Mouse (Mus musculus): ENCODE data around the gene Atp11c.

Atp11c gene

DNA sequence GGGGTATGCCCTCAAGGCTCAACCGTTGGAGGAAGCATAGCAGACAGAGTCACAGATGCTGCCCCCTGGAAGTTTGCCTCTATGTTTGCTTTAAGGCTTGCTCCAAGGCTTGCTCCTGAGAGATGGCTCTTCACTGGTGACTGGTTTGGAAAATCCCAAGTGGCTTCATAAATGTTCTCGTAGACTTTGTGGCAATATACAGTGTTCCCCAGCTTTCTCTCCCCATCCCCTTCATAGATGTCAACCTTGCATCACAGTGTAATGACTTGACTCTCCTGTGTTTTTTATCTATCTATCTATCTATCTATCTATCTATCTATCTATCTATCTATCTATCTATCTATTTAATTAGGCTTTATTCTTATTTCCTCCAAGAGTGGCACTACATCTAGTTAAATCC, at the start of gene Atp11c:
TSS of gene Atp11c (minus strand) at position 101 of the 400 bp plus-strand sequence.
- no peak for DNase-seq

DNA sequence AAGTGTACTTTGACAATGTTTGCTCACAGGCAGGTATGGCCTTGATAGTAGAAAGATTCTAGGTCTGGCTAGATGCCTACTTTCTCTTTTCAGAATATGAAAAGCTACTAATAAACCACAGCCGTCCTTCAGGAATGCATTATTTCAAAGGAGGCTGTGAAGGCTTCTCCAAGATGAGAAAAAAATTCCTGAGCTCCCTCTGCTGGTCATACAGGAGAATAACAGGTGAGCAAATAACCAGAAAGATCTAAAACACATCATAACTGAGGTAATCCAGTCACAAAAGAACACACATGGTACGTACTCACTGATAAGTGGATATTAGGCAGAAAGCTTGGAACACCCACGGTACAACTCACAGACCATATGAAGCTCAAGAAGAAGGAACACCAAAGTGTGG, 16.7 kb upstream of the Atp11c start:
- DNase-seq, result peak in 1 of 2 experiments; percentile 3

DNA sequence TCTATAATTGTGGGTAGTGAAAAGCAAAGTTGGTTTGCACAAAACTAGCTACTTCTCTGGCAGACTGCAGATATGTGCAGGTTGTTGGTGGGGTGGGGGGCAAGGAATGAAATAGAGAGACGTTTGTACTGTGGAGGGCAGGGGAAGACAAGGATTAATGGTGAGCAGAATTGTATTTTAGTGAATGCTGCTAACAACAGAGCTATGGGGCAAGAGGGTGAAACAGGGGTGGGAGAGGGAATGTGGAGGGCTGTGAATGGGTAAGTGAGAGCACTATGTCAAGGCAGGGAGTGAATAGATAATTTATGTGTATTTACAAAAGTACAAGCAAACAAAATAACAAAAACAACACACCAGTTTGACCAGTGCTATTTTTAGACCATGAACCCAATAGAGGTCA, 22.0 kb downstream of the Atp11c start:
- DNase-seq, result no peak

DNA sequence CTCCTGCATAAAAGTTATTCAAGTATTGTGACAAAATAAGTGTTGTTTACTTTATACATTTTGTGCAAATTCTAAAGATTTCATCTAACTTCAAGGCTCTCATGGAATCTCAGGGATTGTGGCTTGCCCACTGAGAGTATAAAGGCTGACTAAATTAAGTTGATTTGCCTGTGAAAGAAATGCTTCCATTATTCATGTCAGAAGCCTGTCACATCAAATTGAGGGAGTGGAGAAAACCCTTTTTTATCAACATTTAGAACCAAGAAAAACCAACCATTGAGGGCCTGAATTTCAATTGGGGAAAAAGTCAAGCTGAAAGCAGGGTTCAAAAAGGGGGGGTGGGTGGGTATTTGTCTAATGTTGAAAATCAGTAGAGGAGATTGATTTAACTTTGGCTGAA, 23.5 kb downstream of the Atp11c start:
- DNase-seq, result no peak

DNA sequence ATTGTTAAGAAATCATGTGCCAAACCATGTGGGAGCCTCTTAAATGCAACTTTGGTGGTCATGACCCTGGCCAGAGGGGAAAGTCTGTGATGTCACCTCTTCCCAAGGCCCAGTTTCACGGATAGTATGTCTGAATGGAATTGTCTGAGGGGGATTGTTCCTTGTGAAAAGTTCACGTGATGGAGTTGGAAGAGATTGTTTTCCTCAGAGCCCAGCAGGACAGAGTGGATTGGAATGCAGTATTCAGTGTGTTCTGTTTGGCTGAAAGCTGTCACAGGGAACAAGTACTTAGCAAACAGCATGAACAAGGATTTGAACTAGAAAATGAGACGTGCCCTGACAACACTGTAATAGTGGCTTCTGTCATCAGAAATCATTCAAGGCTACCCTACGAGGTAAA, 37.3 kb downstream of the Atp11c start:
- DNase-seq, result no peak

DNA sequence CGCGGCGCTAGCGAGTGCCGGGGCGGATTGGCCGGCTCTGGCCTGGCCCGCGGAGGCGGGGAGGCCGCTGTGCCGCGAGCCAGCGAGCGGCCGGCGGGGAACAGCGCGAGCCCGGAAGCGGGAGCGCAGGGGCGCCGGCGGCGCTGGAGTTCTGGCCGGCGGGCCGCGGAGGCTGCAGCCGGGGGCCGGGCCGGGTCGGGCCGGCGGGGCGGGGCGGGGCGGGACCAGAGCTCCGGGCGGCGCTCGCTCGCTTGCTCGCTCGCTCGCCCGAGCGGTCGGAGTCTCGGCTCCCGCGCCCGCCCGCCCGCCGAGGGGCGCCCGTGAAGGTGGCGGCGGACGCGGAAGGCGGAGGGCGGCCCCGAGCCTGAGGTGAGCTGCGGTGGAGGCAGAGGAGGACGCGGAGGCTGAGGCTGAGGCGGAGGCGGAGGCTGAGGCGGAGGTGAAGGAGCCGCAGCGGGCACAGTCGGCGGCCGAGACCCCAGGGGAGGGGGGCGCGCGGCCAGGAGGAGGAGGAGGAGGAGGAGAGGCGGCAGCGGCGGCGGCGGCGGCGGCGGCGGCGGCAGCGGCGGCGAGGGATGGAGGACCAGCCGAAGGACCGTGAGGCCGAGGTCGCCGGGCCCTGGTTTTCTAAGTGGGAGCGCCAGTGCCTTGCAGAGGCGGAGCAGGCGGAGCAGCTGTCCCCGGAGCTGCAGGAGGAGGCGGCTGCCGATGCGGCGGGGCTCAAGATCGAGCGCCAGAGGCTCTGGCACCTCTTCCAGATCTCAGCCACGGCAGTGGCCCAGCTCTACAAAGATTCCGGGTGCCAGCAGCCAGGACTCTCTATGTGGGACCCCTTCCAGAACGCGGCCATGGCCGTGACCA, 44.8 kb downstream of the Atp11c start:
- peak; percentile 58 to 71 for DNase-seq

DNA sequence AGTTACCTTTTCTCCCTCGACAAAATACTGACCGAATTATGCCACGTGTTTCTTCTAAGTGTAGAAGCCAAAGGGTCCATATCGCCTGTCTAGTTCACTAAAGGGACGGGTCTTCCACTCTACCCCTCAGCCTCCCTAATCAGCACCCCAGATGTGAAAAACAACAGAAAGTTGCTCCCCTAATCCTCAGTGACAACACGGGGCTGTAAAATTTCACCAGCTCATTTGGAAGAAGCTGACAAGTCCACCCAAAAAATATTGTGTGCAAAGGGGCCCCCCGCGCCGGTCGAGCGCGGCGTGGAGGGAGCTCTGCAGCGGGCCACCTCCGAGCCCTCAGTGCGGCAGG, 45.4 kb downstream of the Atp11c start:
- no peak for DNase-seq

DNA sequence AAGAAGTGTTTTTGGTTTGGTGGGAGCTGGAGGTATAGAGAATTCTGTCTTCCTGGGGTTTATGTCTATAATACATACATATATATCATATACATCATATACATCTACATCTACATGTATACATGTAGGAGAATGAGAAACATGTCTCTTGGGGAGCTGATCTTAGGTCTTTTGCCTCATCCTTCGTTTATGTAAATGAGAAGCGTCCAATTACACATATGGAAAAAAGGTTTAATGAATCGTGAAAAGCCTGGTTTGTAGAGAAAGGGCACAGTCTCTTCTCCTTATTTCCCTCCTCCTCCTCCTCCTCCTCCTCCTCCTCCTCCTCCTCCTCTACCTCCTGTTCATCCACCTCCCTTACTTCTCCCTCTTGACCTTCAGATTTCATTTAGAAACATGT, 46.6 kb downstream of the Atp11c start:
- DNase-seq, result no peak

DNA sequence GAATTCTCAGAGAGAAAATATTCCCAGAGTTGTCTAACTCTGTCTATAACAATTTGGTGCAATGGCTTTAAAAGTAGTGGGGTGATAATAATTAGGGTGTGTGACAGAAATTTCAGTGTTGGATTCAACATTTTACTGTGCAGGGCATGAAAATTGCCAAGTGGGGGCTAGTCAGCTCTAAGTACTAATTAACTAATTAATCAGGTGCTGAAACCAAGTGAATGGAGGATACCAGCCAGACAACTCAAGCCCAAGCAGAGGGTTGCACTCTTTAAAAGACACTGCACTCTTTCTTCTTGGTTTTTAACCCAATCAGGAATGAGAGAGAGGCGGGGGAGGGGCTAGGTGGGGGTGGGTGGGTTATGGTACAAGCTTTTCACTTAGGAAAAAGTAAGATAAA, 47.1 kb downstream of the Atp11c start:
- DNase-seq, result no peak

DNA sequence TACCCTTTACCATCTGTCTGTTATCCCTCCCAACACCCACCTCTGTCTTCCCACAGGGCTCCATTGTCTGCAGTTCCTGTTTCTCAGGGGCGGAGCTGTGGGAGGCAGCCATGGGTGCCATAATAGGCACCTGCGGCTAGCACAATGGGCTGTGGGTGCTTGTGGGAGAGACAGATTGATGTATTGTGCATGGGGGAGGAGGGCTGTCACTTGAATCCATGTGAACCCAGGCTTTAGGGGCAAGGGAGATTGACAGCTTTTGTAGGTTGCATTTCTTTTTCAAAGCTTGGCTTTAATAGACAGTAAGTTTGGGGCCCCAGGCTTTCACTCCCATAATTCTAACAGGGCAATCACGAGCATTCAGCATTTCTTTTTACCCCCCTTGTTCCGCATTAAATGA, 48.4 kb downstream of the Atp11c start:
- DNase-seq, result no peak

DNA sequence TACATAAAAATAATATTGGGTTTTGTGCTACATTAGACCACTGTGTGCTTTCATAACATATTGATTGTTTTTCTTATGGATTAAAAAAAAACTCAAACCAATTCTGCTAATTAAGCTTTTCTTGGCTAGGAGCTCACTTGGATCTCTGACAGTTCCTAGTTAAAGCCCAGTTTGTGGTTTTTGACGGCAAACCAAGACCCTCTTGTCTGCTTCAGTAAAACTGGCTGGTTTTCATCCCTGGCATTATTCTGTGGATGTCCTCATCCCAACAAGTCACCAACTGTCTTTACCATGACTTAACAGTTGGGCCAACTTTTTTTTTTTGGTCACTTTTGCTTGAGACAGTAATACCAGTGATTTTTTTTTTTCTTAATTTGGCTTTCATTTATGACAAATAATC, 49.6 kb downstream of the Atp11c start:
- no peak for DNase-seq

DNA sequence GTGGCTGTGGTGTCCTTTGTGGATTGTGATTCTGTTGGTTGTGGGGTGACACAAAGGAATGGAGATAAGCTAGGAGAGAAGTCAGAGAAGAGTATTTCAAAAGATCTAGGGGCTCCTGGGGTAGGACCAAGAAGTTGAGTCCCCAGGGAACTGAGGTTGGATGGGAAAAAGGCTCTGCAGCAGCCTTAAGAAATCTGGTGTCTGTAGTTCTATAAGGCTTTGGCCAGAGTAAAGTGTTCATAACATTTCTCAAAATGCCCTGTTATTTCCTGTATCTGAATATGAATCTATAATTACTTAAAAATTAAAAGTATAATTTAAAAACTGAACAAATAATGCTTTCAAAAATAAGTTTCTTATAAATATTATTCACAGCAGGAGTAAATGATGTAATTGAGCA, 53.3 kb downstream of the Atp11c start, which contains the start of gene Gm7073:
TSS of gene Gm7073 (minus strand) at position 101 of the 400 bp plus-strand sequence.
- no peak for DNase-seq

DNA sequence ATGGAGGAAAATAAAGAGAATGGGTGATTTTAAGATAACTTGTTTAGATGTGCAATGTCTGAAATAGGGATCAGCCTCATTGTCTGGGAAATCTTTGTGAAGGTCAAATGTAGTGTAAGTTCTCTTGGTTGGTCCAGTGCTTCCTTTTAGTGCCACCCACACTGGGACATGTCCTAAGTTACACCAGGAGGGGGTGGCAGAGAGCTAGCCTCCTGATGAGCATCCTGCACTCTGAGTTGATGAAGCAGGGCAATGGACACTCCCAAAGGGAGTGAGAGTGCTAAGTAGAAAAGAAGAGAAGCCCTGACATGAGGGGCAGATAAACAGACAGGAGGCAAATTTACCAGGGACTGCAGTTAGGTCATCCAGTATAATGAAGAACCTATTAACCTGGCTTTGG, 88.5 kb downstream of the Atp11c start:
- DNase-seq, result peak; percentile 5 to 46

DNA sequence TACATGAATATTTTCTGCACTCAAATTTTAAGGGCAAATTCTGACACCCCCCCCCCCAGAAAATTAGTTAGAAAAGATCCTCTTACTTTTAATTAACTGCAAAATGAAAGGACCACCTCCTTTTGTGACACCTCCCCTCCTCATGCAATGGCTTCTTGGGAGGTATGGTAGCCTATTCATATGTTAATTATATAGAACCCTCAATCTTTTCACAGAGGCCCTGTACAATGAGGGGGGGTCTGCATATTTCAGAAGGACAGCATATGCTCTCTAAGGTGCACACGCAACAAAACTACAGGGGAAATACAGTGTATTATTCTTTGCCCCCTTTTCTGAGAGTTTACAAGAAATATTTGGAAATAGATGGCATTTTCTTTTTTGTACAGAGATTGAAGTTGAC, 94.7 kb downstream of the Atp11c start:
- no peak for DNase-seq

DNA sequence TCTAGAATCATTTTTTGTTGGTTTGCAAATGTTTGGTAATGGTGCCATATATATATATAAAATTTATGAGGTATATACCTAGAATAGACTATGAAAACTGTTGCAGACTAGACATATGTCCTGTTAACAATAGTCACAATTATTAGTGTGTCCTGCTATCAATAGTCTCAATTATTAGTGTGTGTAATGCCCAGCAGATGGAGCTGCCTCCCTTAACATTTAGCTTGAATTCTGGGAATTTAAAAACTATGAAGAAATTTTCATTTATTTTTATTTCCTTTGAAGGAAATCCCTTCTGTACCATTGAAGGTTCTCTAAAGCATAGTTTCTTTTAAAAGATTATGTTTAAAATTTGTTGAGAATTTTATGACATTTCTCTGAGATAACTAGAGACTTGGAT, 97.2 kb downstream of the Atp11c start:
- no peak for DNase-seq

DNA sequence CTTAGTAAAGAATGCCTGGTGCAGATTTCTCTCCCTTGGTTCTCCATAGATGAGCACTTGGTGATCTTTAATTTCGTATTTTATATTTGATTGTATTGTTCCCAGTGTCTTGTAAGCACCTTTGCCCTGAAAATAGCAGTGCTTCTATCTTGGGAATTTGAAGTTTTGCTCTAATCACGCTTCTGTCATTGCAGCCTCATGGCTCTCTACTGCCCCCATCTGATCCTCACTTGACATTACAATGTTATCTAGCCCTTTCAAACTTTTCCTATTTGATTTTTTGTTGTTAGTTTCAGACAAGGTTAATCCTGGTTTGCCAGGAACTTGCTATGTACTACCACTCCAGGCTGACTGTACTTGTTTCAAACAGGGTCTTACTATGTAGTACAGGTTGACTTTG, 128.7 kb downstream of the Atp11c start:
- DNase-seq, result peak in 1 of 2 experiments; percentile 20

DNA sequence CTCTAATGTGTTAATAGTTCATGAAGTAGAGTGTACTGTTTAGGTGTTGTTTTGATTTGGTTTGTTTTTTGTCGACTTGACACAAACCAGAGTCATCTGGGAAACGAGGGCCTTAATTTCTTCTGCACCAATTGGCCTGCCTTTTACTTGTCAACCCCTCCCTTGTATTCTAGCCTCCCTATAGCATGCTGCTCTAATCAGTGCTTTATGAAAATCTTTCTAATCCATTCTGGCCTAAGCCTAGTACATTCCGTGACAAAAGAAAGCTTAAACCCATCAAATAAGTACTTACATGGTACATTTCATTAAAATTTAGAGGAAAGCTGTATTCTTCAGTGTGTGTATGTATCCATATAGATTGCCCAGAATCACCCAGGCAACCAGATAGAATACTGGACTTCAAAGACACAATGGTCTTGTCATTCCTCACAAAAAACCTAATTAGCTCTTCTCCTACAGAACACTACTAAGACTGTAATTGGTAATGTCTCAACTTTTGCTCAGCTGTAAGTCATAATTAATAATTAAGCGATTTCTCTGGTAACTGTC, 177.9 kb downstream of the Atp11c start:
- DNase-seq, result no peak

DNA sequence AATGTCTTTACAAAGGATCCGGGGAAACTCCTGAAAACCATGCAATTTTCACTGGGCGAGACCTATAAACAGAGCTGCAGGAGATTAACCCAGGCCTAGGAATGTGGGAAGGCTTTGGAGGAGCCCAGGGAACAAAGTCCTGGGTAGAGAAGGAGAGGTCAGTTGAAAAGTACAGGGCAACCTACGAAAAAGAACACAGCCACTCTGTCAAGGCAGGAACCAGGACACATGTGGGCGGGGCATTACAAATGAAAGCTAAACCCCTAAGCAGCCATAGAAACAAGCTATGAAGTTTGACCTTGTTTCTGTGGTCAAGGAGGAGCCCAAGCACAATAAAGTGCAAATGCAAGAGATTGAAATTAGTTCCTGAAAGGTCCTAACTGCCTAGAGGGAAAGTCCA, 186.8 kb downstream of the Atp11c start:
- DNase-seq, result no peak

DNA sequence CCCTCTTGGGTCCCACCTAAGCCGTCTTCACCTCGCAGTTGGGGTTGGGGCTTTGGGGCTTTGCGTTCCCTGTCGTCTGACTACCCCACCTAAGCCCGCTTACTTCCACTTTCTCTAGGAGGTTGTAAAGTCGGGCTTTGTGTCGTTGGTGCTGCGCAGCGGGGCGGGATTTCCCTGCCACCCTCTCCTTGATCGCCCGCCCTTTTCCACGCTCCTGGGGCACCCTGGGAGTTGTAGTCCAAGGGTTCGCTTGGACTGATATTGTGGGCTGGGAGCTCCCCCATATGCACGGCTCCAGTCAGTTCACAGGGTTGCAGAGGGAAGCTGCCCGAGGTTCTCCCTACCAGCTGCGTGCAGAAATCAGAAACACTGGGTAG, 187.8 kb downstream of the Atp11c start:
- peak; percentile 84 to 89 for DNase-seq

DNA sequence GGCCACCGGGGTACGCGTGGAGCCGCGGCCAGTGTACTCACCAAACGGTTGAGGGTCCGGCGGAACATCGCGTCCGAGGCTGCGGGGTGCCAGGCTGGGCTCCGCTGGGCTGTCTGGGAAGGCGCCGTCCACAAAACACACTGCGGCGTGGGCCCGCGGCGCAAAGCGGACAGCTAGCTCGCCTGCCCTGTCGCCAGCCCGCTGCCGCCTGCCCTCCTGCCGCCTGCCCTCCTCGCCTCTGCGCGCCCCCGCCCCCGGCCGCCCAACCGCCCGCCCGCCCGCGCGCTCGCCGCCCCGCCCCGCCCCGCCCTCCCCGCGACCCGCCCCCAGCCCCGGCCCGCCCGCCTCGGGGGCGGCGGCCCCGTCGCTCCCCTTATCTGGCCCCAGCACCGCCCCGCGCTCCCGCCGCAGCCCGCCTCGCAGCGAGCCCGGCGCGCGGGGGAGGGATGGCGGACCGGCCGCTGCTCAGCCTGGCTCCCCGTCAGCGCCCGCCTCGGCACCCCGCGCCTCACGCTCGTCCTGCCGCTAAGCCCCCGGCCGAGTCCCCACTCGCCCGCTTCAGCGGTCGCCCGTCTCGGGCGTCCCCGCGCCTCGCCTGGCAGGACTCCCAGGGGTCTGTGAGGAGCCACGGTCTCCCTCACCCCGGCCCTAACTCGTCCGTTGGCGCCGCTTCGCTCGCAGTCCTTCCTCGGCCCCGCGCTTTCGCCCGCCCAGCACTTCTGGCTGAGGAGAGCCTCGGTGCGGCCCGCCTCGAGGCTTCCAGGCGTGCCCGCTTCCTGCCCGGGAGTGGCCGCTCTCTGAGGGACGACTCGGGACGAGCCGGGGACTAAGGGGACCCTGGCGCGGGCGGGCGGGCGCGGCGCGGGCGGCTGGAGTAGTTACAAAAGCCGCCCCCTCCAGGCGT, 188.5 kb downstream of the Atp11c start:
- DNase-seq, result peak; percentile 70 to 82

DNA sequence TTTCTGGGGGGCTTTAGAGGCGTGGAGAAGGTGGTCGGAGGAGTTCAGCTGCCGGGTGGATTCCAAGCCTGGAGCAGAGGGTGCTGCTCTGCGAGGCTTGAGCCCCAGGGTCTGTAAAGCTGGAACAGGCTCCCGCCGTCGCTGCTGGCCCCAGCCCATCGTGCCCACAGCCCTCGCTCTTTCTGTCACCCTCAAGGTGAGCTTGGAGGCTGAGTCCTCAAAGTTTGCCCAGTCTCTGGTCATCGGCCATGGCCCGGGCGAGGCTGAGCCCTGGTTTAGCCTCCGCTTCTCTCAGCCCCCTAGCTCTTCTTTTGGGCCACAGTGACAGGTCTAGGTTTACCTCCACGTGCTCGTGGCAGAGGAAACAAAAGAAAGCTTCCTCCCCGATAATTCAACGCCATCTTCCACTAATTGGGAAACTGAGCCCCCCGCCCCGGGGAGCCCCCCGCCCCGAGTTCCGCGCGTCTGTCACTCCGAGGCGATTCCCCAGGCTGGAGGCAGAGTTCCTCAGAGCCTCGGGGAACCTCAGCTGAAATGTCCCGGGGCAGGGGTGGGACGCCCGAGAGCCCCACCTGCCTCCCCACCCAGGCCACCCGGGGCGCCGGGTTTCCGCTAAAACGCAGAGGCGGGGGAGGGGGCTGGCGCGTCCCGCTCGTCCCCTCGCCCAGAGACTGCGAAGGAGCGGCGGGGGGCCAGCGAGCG, 189.3 kb downstream of the Atp11c start:
- DNase-seq, result peak; percentile 33 to 35

DNA sequence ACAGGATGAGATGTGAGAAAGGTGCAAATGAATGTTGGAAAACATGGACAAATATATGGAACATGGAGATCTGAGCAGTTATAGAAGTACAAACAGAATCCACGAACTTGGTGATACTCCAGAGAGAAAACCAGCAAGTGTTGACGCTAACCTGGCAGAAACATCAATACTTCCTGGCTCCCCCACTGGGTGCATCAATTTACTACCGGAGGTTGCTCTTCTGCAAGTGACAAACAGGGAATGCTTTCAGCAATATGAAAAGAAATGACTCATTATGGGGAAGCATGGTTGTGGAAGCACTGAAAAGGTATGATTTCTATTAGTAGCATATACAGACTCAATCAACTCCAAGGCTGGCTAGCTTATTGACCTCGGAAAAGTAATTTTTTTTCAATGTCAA, 198.2 kb downstream of the Atp11c start:
- DNase-seq, result peak; percentile 35 to 62

DNA sequence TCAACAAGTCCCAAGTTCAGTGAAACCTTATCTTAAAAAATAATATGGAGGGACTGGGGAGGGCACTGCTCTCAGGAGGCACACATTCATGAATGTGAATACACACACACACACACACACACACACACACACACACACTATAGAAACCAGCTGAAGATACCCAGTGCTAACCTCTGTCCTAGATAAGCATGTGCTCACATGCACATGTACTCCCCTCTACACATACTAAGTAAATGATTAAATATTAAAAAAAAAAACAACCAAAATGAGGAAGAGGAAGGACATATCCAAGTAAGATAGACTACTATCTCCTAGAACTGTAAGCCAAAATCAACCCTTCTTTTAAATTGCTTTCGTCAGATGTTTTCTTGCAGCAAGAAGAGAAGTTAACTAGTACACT, 205.6 kb downstream of the Atp11c start:
- DNase-seq, result no peak
